Mouse (Mus musculus) heart, adult 2 months (tissue): ENCODE measurements around the gene Fancc.

Experiments
- CTCF ChIP-seq: fragments of 200-600 bp; IDR thresholded peaks from 2 replicates; pipeline ENCODE4 v1.8.1; 2022; ENCODE audit warnings: antibody characterized with exemption, mild to moderate bottlenecking, moderate library complexity
- EP300 ChIP-seq: fragments of 200-500 bp; IDR thresholded peaks from 2 replicates; pipeline ENCODE4 v1.6.1; 2011; ENCODE audit warnings: low read depth, low read length, control low read depth; ENCODE audit not compliant: insufficient read depth
- POLR2A ChIP-seq: fragments of 200-500 bp; IDR thresholded peaks from 2 replicates; pipeline ENCODE4 v1.6.1; 2011; ENCODE audit warnings: mild to moderate bottlenecking, low read depth, low read length, control low read depth; ENCODE audit not compliant: insufficient read depth

DNA sequence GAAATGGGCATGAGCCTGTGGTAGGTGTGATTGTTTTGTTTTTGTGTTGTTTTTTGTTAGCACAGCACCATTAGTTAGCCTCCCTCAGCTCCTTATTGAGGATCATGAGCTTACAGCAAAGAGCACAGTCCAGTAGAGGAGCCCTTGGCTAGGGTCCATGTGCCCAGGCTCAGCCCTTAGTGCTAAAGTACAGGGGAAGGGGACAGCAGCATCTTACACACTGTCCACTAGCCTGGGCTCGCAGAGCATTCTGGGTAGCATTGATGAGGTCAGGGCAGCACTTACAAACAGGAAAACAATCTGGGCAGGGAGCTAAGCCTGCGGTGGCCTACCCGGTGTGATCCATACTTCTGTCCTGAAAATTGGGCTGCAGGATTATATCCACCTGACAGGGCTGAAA is 261.5 kb downstream of the Fancc start:
- TF ChIP-seq CTCF, result no peak
- no peak for TF ChIP-seq POLR2A
- no peak for TF ChIP-seq EP300
